Mouse (Mus musculus): ENCODE data around the gene Tmem45b. TPM values are rescaled to one million over a fixed set of nuclear protein-coding genes. Genes with fewer than 3 reads are reported as not detected.
"Not testable (repeated sequence)": the region's sequence is repeated elsewhere in the genome, so short reads cannot be mapped to it uniquely, and the experiment has no call there.

Tmem45b gene
- polyA plus RNA-seq (2011; ENCODE audit: insufficient read depth, insufficient read length, low read depth, missing spikeins): 1.6 and 1.8 TPM in 2 replicates

DNA sequence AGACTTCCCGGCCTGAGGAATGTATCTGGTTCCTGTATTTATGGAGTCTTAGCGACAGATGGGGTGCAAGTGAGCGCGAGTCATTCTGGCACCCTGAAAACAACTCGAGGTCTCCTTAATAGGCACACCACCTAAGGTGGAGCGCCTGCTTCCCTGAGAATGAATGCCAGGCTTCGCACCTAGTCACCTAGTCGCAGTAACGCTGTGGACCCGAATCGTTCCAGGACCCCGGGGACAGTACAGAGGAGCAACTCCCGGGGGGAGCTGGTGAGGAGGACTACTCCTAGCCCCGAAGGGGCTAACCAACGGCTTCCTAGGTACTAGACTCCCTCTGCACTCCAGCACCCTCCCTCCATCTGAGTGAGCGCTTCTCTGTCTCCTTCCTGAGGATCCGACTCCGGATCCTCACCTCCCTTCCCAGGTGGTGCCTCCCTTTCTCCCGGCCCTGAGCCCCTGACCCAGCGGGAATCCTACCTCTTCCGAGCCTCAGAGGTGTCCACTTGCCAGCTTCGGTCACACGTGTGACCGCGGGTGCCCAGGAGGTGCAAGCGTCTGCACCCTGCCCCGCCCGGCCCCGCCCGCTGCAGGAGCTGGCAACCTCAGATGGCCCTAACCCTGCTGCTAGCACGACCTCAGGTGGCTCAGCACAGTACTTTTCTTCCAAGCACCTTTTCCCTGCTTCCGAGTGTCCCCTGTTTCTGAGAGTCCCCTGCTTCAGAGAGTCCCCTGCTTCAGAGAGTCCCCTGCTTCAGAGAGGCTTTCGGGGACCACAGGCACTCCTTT is at the start of gene Tmem45b:
Gene Tmem45b (minus strand): TSS at position 771 of the 783 bp plus-strand sequence.
- no peaks in the 10 kb centered on the region for H3K9me3 ChIP-seq (replicated peaks; ENCODE audit: control insufficient read depth, insufficient read depth, low read length, poor library complexity, severe bottlenecking)
- H3K27ac ChIP-seq (ENCODE audit: insufficient read depth, low read length): no peak within 1 kb of the TSS
- no peak for TF ChIP-seq POLR2A (IDR thresholded peaks at IDR 0.05; ENCODE audit: insufficient read depth, low read length)
- TF ChIP-seq CTCF (IDR thresholded peaks at IDR 0.05; ENCODE audit: low read depth, low read length): peak; percentile 36
- peak within 1 kb of the TSS; percentile 43 for H3K4me3 ChIP-seq (ENCODE audit: low read depth, low read length)
- H3K36me3 ChIP-seq (ENCODE audit: control insufficient read depth, insufficient read depth, low read length, poor library complexity, severe bottlenecking): no peaks in the 10 kb centered on the region
- peaks cover 1% of the 10 kb centered on the region for H3K4me1 ChIP-seq (ENCODE audit: control insufficient read depth, insufficient read depth, low read length)
- H3K9ac ChIP-seq (ENCODE audit: low read depth, poor library complexity, severe bottlenecking): peak within 1 kb of the TSS; percentile 24; the same call in 1 of the 2 replicates
- 0 out of 2 replicates have a peak, but pooled peaks cover 2% of the 10 kb centered on the region for H3K27me3 ChIP-seq (ENCODE audit: control insufficient read depth, insufficient read depth, low read length, poor library complexity, severe bottlenecking)

DNA sequence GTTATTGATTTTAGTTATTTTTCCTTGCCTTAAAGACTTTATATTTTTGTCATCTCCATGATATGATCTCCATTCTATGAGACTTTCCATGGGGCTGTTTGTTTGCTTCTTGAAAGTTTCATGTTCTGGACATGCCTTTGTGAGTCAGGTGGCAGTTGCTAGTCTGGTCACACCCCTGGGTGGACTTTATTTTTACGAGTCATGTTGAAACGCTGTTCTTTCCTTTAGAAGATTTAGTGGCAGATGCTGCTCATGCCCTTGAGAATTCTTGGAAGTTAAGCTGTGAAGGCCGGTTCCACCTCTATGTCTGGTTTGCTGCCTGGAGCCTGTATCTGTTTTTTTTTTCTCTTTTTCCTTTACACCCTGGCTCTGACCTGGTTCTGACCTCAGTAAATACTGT is 43.9 kb upstream of the Tmem45b start:
- Histone ChIP-seq H3K9ac (ENCODE audit: low read depth, poor library complexity, severe bottlenecking) (no peak overlapping the region), H3K4me1 (ENCODE audit: control insufficient read depth, insufficient read depth, low read length) (no peaks in the 10 kb centered on the region), H3K9me3 (replicated peaks; ENCODE audit: control insufficient read depth, insufficient read depth, low read length, poor library complexity, severe bottlenecking) (no peaks in the 10 kb centered on the region), H3K4me3 (ENCODE audit: low read depth, low read length) (no peak overlapping the region), H3K27me3 (ENCODE audit: control insufficient read depth, insufficient read depth, low read length, poor library complexity, severe bottlenecking) (no peaks in the 10 kb centered on the region; the same call in 1 of the 2 replicates), H3K27ac (ENCODE audit: insufficient read depth, low read length) (no peak overlapping the region), H3K36me3 (ENCODE audit: control insufficient read depth, insufficient read depth, low read length, poor library complexity, severe bottlenecking) (no peaks in the 10 kb centered on the region)
- TF ChIP-seq CTCF (IDR thresholded peaks at IDR 0.05; ENCODE audit: low read depth, low read length) (no peak), POLR2A (IDR thresholded peaks at IDR 0.05; ENCODE audit: insufficient read depth, low read length) (no peak), EP300 (IDR thresholded peaks at IDR 0.05; ENCODE audit: insufficient read depth, low read depth, low read length) (no peak)

DNA sequence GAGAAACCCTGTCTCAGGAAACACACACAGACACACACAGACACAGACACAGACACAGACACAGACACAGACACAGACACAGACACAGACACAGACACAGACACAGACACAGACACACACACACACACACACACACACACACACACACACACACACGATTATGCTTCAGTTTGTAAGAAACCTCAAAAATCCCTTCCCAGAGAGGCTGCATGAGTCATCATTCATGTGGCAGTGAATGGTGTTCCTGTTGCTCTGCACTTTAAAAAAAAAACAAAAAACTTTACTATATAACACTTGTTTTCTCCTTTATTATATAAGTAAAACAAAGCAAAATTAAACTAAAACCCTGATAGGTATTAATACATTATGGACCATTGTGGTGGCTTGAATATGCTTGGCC is 37.0 kb upstream of the Tmem45b start:
- not testable (repeated sequence) for H3K9me3 ChIP-seq (replicated peaks; ENCODE audit: control insufficient read depth, insufficient read depth, low read length, poor library complexity, severe bottlenecking); H3K27ac ChIP-seq (ENCODE audit: insufficient read depth, low read length); H3K4me1 ChIP-seq (ENCODE audit: control insufficient read depth, insufficient read depth, low read length); H3K27me3 ChIP-seq (ENCODE audit: control insufficient read depth, insufficient read depth, low read length, poor library complexity, severe bottlenecking); H3K36me3 ChIP-seq (ENCODE audit: control insufficient read depth, insufficient read depth, low read length, poor library complexity, severe bottlenecking); H3K4me3 ChIP-seq (ENCODE audit: low read depth, low read length); H3K9ac ChIP-seq (ENCODE audit: low read depth, poor library complexity, severe bottlenecking)

DNA sequence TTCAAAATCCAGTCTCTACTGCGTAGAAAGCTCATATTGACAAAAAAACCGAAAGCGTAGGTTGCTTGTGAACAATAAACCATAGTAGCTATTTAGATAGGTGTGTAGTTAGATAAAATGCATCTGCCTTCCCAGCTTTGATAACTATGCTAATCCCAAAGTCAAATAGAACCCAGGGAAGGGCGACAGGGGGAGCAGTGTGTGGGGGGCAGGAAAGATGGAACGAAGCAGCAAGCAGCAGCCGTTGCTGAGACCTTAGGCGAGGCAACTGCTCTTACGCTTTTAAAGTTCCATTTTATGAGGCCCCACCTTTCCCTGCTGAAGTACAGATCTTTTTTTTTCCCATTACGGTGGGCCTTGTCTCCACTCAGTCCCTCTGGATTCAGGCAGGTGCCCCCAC is 1.1 kb downstream of the Tmem45b start:
- 0 out of 2 replicates have a peak, but pooled peaks cover 2% of the 10 kb centered on the region for H3K27me3 ChIP-seq (ENCODE audit: control insufficient read depth, insufficient read depth, low read length, poor library complexity, severe bottlenecking)
- TF ChIP-seq POLR2A (IDR thresholded peaks at IDR 0.05; ENCODE audit: insufficient read depth, low read length): no peak
- no peak for TF ChIP-seq EP300 (IDR thresholded peaks at IDR 0.05; ENCODE audit: insufficient read depth, low read depth, low read length)
- no peak for TF ChIP-seq CTCF (IDR thresholded peaks at IDR 0.05; ENCODE audit: low read depth, low read length)
- no peaks in the 10 kb centered on the region for H3K36me3 ChIP-seq (ENCODE audit: control insufficient read depth, insufficient read depth, low read length, poor library complexity, severe bottlenecking)
- no peak overlapping the region for H3K4me3 ChIP-seq (ENCODE audit: low read depth, low read length)
- no peaks in the 10 kb centered on the region for H3K9me3 ChIP-seq (replicated peaks; ENCODE audit: control insufficient read depth, insufficient read depth, low read length, poor library complexity, severe bottlenecking)
- H3K4me1 ChIP-seq (ENCODE audit: control insufficient read depth, insufficient read depth, low read length): peaks cover 1% of the 10 kb centered on the region
- H3K27ac ChIP-seq (ENCODE audit: insufficient read depth, low read length): no peak overlapping the region
- no peak overlapping the region for H3K9ac ChIP-seq (ENCODE audit: low read depth, poor library complexity, severe bottlenecking)

DNA sequence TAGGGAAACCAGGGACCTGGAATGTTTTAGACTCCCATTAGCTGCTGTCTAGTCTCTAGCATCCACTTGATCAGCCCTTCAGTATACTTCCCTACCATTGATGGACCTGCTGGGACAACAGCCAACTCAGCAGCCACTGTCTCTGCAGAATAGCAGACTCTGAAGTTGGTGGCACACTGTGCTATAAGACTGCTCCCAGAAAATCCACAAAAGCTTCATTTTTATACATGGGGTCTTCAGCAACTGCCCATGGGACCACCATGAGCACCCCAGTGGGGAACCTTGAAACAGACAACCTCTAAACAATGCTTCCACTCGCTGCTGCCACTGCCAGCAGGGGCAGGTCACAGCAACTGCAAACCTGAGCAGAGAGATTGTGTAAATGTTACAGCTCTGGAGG is 9.9 kb downstream of the Tmem45b start:
- Histone ChIP-seq H3K9ac (ENCODE audit: low read depth, poor library complexity, severe bottlenecking) (no peak overlapping the region), H3K36me3 (ENCODE audit: control insufficient read depth, insufficient read depth, low read length, poor library complexity, severe bottlenecking) (no peaks in the 10 kb centered on the region), H3K4me1 (ENCODE audit: control insufficient read depth, insufficient read depth, low read length) (no peaks in the 10 kb centered on the region), H3K27me3 (ENCODE audit: control insufficient read depth, insufficient read depth, low read length, poor library complexity, severe bottlenecking) (no peaks in the 10 kb centered on the region), H3K9me3 (replicated peaks; ENCODE audit: control insufficient read depth, insufficient read depth, low read length, poor library complexity, severe bottlenecking) (no peaks in the 10 kb centered on the region), H3K4me3 (ENCODE audit: low read depth, low read length) (no peak overlapping the region), H3K27ac (ENCODE audit: insufficient read depth, low read length) (no peak overlapping the region)
- TF ChIP-seq POLR2A (IDR thresholded peaks at IDR 0.05; ENCODE audit: insufficient read depth, low read length) (no peak), EP300 (IDR thresholded peaks at IDR 0.05; ENCODE audit: insufficient read depth, low read depth, low read length) (no peak), CTCF (IDR thresholded peaks at IDR 0.05; ENCODE audit: low read depth, low read length) (no peak)

DNA sequence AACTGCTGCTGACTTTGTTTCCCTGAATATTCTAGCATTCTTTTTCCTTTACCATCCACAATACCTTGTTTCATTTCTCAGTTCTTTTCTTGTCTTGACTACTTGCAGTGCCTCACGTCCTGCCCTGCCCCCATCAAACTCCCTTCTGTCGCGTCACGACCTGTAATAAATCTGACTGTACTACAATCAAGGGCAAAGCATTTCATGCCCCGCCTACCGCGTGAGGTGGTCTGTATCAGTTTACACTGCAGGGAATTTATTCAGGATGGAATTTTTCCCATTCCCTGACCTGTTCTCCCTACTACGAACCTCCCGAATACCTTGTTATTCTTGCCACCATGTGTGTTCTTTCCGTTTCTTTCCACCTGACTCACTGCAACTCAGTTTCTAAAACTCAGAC is 12.1 kb downstream of the Tmem45b start:
- Histone ChIP-seq H3K27ac (ENCODE audit: insufficient read depth, low read length) (no peak overlapping the region), H3K4me1 (ENCODE audit: control insufficient read depth, insufficient read depth, low read length) (no peaks in the 10 kb centered on the region), H3K27me3 (ENCODE audit: control insufficient read depth, insufficient read depth, low read length, poor library complexity, severe bottlenecking) (no peaks in the 10 kb centered on the region), H3K4me3 (ENCODE audit: low read depth, low read length) (no peak overlapping the region), H3K36me3 (ENCODE audit: control insufficient read depth, insufficient read depth, low read length, poor library complexity, severe bottlenecking) (no peaks in the 10 kb centered on the region), H3K9ac (ENCODE audit: low read depth, poor library complexity, severe bottlenecking) (no peak overlapping the region), H3K9me3 (replicated peaks; ENCODE audit: control insufficient read depth, insufficient read depth, low read length, poor library complexity, severe bottlenecking) (no peaks in the 10 kb centered on the region)
- TF ChIP-seq POLR2A (IDR thresholded peaks at IDR 0.05; ENCODE audit: insufficient read depth, low read length): no peak
- no peak for TF ChIP-seq EP300 (IDR thresholded peaks at IDR 0.05; ENCODE audit: insufficient read depth, low read depth, low read length)
- TF ChIP-seq CTCF (IDR thresholded peaks at IDR 0.05; ENCODE audit: low read depth, low read length): no peak

Measured in ES-Bruce4 (cell line).